Mouse (Mus musculus): ENCODE measurements around the gene Sept7. TPM values are rescaled to one million over a fixed set of nuclear protein-coding genes. Genes with fewer than 3 reads are reported as not detected.

Sept7 gene
- 681 TPM for polyA plus RNA-seq (2014; fragmentation: Illumina TruSeq; extraction: RNeasy Lipid Tissue Mini Kit (QIAGEN cat#74804); ENCODE audit: low read depth, low replicate concordance)

DNA sequence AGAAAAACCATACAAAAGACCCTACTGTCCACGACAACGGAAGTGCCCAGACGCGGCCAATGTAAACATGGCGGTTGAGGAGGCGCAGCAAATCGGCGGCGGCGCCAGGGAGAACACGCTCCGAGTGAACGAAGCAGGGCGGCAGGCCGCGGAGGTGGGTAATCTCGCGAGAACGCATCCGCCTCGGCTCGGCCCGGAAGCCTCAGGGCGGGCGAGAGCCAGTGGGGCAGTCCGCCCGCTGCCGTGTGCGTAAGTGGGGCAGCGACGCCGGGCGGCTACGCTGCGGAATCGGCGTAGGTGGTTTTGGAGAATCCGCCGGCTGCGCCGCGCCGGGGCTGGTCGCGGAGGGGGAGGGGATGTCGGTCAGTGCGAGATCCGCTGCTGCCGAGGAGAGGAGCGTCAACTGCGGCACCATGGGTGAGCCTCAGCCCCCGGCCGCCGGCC is at the start of gene Sept7:
Gene Sept7 (plus strand): TSS at position 157 of the 444 bp plus-strand sequence.

Other genes starting within 250 kb of the Sept7 start
- not detected for gene Gm10181, start 163.0 kb upstream of the Sept7 start, polyA plus RNA-seq (2014; fragmentation: Illumina TruSeq; extraction: RNeasy Lipid Tissue Mini Kit (QIAGEN cat#74804); ENCODE audit: low read depth, low replicate concordance)
- 82.9 TPM for gene Herpud2, start 100.6 kb upstream of the Sept7 start, polyA plus RNA-seq (2014; fragmentation: Illumina TruSeq; extraction: RNeasy Lipid Tissue Mini Kit (QIAGEN cat#74804); ENCODE audit: low read depth, low replicate concordance)
- 7.9 TPM for gene Eepd1, start 229.1 kb downstream of the Sept7 start, polyA plus RNA-seq (2014; fragmentation: Illumina TruSeq; extraction: RNeasy Lipid Tissue Mini Kit (QIAGEN cat#74804); ENCODE audit: low read depth, low replicate concordance)

Measured in adrenal gland, adult 10 weeks (tissue).